Mouse (Mus musculus) kidney, embryonic 16.5 days (tissue): Measurements from ENCODE around the gene Alkbh2. TPM values are rescaled to one million over a fixed set of nuclear protein-coding genes. Genes with fewer than 3 reads are reported as not detected.

ENCODE experiments used
- ATAC-seq: fragments of 200-750 bp; cut with Nextera tagmentation; 2 replicates; pipeline ENCODE4 v1.8.0; 2017; ENCODE audit warnings: moderate TSS enrichment; ENCODE audit not compliant: low FRiP score, low TSS enrichment
- H3K27ac ChIP-seq: fragments of 300-500 bp; sonication (generic); 2 replicates; pipeline ENCODE4 v1.5.1; 2014; ENCODE audit warnings: low read length
- H3K27me3 ChIP-seq: fragments of 300-500 bp; sonication (generic); 2 replicates; pipeline ENCODE4 v1.6.1; 2014; ENCODE audit warnings: low read length, control low read depth, mixed read lengths; ENCODE audit not compliant: insufficient read depth
- H3K36me3 ChIP-seq: fragments of 300-500 bp; sonication (generic); 2 replicates; pipeline ENCODE4 v1.6.1; 2014; ENCODE audit warnings: low read length, control low read depth, mixed read lengths; ENCODE audit not compliant: insufficient read depth
- H3K4me1 ChIP-seq: fragments of 300-500 bp; sonication (generic); 2 replicates; pipeline ENCODE4 v1.6.1; 2014; ENCODE audit warnings: low read length, control low read depth, mixed read lengths; ENCODE audit not compliant: insufficient read depth
- H3K4me2 ChIP-seq: fragments of 300-500 bp; sonication (generic); replicated peaks from 2 replicates; pipeline ENCODE4 v1.6.1; 2014; ENCODE audit warnings: low read depth, low read length
- H3K4me3 ChIP-seq: fragments of 300-500 bp; sonication (generic); 2 replicates; pipeline ENCODE4 v1.5.1; 2014; ENCODE audit warnings: mild to moderate bottlenecking, low read length
- H3K9ac ChIP-seq: fragments of 300-500 bp; sonication (generic); replicated peaks from 2 replicates; pipeline ENCODE4 v1.6.1; 2014; ENCODE audit warnings: low read length
- H3K9me3 ChIP-seq: fragments of 300-500 bp; sonication (generic); 2 replicates; pipeline ENCODE4 v1.6.1; 2016; ENCODE audit warnings: low read length, control low read depth
- WGBS: fragments of 180-500 bp; shearing (Covaris S2); extraction: QIAGEN DNeasy Blood & Tissue Kit; methylation state at CpG from one replicate; pipeline ENCODE4 v1.1.7; 2014; 5-methylcytosine and 5-hydroxymethylcytosine counted together
- polyA plus RNA-seq: library from polyadenylated mRNA; unstranded; fragments of >200 nt; fragmentation: Nextera tagmentation; extraction: Ambion mirVana; gene quantifications from 2 replicates; pipeline ENCODE4 v1.2.1, GENCODE M21; 2015

Alkbh2 gene
- polyA plus RNA-seq, 1 experiment from 2014 or later = 9.1 TPM

GRCm38 (mm10) chr5:114146028-114146888, 18.2 kb upstream of the Alkbh2 start, which contains the start of gene Acacb:
TSS of gene Acacb (plus strand) at chr5:114146535.
- Histone ChIP-seq H3K4me3 (no peak within 1 kb of the TSS), H3K27me3 (no peaks in the 10 kb centered on the region), H3K9me3 (no peaks in the 10 kb centered on the region), H3K4me1 (peaks cover 7% of the 10 kb centered on the region), H3K36me3 (no peaks in the 10 kb centered on the region), H3K27ac (peak within 1 kb of the TSS; percentile 13; the same call in 1 of the 2 replicates), H3K9ac (0 out of 2 replicates have a peak within 1 kb of the TSS, but pooled peaks have one; percentile 7), H3K4me2 (no peak within 1 kb of the TSS)
- WGBS = 37% methylated on average over 19 of the region's 19 CpGs
- 0 out of 2 replicates have a peak, but pooled peaks have one; percentile 7 for ATAC-seq

GRCm38 (mm10) chr5:114139175-114139574, 11.2 kb upstream of the Alkbh2 start:
- Histone ChIP-seq H3K4me2 (peak overlapping the region; percentile 13; the same call in 1 of the 2 replicates), H3K36me3 (peaks cover 6% of the 10 kb centered on the region; the same call in 1 of the 2 replicates), H3K9me3 (no peaks in the 10 kb centered on the region), H3K4me1 (peaks cover 24% of the 10 kb centered on the region), H3K27me3 (no peaks in the 10 kb centered on the region), H3K4me3 (no peak overlapping the region), H3K27ac (peak overlapping the region; percentile 83), H3K9ac (peak overlapping the region; percentile 27; the same call in 1 of the 2 replicates)
- WGBS = 26% methylated on average over 9 of the region's 9 CpGs
- peak; percentile 71; the same call in 1 of the 2 replicates for ATAC-seq

DNA sequence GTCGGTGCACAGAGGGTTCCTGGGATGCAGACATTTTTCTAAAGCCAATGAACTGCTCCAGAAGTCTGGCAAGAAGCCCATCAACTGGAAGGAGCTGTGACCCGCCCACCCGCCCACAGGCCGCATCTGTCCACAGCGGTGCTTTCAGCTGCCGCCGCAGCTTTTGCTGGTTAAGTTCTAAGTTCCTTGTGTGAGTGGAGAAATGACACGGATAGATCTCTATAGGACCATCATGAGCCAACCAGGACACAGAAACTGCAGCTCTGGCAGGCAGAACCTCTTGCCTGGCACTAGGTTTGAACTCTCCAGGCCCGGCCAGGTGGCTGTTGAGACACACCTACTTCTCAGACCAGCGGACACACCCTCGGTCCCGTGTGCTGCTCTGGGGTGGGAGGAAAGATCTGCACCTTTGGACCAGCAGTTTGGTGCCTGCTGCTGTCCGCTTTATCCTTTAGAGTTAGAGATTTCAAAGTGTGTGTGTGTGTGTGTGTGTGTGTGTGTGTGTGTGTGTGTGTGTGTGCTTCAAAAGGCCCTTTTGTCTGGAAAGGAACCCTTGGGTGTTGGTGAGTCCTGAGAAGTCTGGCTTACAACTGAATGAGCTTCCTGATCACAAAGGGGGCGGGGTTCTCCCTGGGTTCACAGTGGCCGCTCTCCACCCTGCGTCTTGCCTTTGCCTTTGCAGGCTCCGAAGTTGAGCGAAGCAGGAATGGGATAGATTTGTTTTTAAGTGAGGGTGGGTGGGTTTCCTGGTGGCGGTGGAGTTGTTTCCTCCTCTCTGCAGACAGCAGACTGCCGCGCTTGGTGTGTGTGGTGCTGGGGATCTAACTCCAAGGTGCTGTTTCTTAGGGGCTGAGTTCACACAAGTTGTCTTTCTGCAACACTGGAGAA, 10.5 kb upstream of the Alkbh2 start:
- WGBS = 51% methylated on average over 21 of the region's 21 CpGs
- H3K27ac ChIP-seq = peak overlapping the region; percentile 83
- H3K4me1 ChIP-seq = peaks cover 24% of the 10 kb centered on the region
- H3K27me3 ChIP-seq = no peaks in the 10 kb centered on the region
- no peak overlapping the region for H3K4me3 ChIP-seq
- no peak overlapping the region for H3K9ac ChIP-seq
- ATAC-seq = peak; percentile 25; the same call in 1 of the 2 replicates
- peak overlapping the region; percentile 26 for H3K4me2 ChIP-seq
- peaks cover 6% of the 10 kb centered on the region; the same call in 1 of the 2 replicates for H3K36me3 ChIP-seq
- no peaks in the 10 kb centered on the region for H3K9me3 ChIP-seq

DNA sequence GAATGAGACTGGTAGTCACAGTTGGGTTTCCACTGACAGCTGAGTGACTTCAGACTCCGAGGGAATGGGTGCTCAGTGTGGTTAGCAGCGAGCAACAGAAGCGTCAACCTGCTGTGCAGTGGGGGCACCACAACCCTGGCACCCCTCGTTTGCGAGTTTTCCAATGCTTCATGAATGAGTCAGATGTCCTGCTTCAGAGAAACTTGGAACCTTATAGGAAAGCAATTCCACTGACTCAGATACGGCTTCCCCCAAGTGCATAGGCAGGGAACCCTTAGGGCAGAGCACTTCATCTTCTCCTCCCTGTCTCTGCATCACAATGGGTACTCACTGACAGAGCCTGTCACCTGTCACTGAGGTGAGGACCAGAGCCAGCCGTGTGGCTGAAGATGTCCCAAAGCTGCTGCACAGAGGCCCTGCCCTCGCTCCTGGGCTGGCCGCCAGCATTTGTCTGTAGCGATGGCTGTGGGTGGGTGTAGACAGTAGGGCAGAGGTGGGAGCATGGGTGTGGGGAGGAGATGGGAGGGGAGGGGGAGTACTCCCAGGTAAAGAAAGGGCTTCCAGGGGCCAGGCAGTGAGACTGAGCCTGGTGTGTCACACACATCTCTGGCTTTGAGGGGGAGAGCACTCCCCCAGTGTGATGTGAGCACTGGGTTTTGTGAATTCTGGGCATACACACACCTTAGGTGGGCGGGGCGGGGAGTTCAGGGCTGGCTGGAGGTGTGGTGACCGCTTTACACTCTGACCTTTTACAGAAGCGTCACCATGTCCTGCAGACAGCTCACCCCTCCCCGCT, 9.7 kb upstream of the Alkbh2 start:
- Histone ChIP-seq H3K9ac (no peak overlapping the region), H3K4me3 (no peak overlapping the region), H3K27ac (no peak overlapping the region), H3K4me2 (no peak overlapping the region), H3K4me1 (peaks cover 28% of the 10 kb centered on the region), H3K27me3 (no peaks in the 10 kb centered on the region), H3K9me3 (no peaks in the 10 kb centered on the region), H3K36me3 (peaks cover 6% of the 10 kb centered on the region; the same call in 1 of the 2 replicates)
- 0 out of 2 replicates have a peak, but pooled peaks have one; percentile 24 for ATAC-seq
- 75% methylated on average over 15 of the region's 15 CpGs for WGBS

- ATAC-seq = no peak
These were observed 7.5 kb upstream of the Alkbh2 start for GRCm38 (mm10) chr5:114135516-114135915.

DNA sequence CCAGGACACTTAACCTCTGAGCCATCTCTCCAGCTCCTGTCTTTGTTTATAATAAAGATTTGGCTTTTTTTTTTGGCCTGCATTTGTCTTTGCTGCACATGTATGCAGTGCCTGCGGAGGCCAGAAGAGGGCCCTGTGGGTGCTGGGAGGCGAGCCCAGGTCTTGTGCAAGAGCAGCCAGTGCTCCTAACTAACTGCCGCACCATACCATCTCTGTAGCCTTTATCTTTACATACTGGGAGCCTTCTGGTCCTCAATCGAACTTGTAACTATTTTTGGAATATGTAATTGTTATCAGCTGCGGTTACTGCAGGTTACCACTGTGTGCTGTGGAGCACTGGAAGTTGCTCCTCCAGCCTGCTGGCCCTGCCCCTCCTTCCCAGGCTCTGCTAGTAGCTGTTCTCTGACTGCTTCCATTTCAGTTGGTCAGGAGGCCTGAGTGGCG, 6.1 kb upstream of the Alkbh2 start:
- Histone ChIP-seq H3K9ac (no peak overlapping the region), H3K27ac (no peak overlapping the region), H3K4me1 (peaks cover 40% of the 10 kb centered on the region), H3K9me3 (no peaks in the 10 kb centered on the region), H3K4me2 (no peak overlapping the region), H3K4me3 (no peak overlapping the region), H3K36me3 (peaks cover 6% of the 10 kb centered on the region; the same call in 1 of the 2 replicates), H3K27me3 (no peaks in the 10 kb centered on the region)
- ATAC-seq = no peak
- WGBS = 70% methylated on average over 6 of the region's 6 CpGs

More at GRCm38 (mm10) chr5:114135516-114135915, 7.5 kb upstream of the Alkbh2 start:
- Histone ChIP-seq H3K4me1 (peaks cover 41% of the 10 kb centered on the region), H3K9me3 (no peaks in the 10 kb centered on the region), H3K27me3 (no peaks in the 10 kb centered on the region), H3K4me2 (no peak overlapping the region), H3K9ac (no peak overlapping the region), H3K27ac (no peak overlapping the region), H3K36me3 (peaks cover 6% of the 10 kb centered on the region; the same call in 1 of the 2 replicates), H3K4me3 (no peak overlapping the region)
- WGBS = 87% methylated on average over 10 of the region's 10 CpGs

GRCm38 (mm10) chr5:114132841-114133240, 4.8 kb upstream of the Alkbh2 start:
- no peaks in the 10 kb centered on the region for H3K27me3 ChIP-seq
- no peak overlapping the region for H3K9ac ChIP-seq
- H3K36me3 ChIP-seq = peaks cover 6% of the 10 kb centered on the region; the same call in 1 of the 2 replicates
- peak overlapping the region; percentile 98; the same call in 1 of the 2 replicates for H3K4me2 ChIP-seq
- H3K9me3 ChIP-seq = no peaks in the 10 kb centered on the region
- H3K27ac ChIP-seq = no peak overlapping the region
- peaks cover 28% of the 10 kb centered on the region for H3K4me1 ChIP-seq
- H3K4me3 ChIP-seq = no peak overlapping the region
- no peak for ATAC-seq
- WGBS = 83% methylated on average over 6 of the region's 6 CpGs

GRCm38 (mm10) chr5:114131521-114131840, 3.5 kb upstream of the Alkbh2 start:
- Histone ChIP-seq H3K27ac (peak overlapping the region; percentile 79; the same call in 1 of the 2 replicates), H3K4me2 (peak overlapping the region; percentile 98), H3K36me3 (no peaks in the 10 kb centered on the region), H3K27me3 (no peaks in the 10 kb centered on the region), H3K4me3 (peak overlapping the region; percentile 89), H3K4me1 (peaks cover 26% of the 10 kb centered on the region), H3K9ac (peak overlapping the region; percentile 70), H3K9me3 (no peaks in the 10 kb centered on the region)
- WGBS = under 1% methylated on average over 15 of the region's 15 CpGs
- ATAC-seq = no peak
